Mouse (Mus musculus) testis, adult 2 months (tissue): Measurements from ENCODE around the gene Me1.

Experiments used
- CTCF ChIP-seq: fragments of 200-500 bp; IDR thresholded peaks from 2 replicates; pipeline ENCODE4 v1.5.1; 2012; ENCODE audit warnings: low read depth, mild to moderate bottlenecking, inconsistent platforms, low read length, moderate library complexity; ENCODE audit not compliant: control insufficient read depth, insufficient read depth, insufficient replicate concordance
- POLR2A ChIP-seq: fragments of 200-500 bp; IDR thresholded peaks from 2 replicates; pipeline ENCODE4 v1.6.1; 2012; ENCODE audit warnings: low read depth, mild to moderate bottlenecking, inconsistent platforms, low read length, moderate library complexity; ENCODE audit not compliant: control insufficient read depth

DNA sequence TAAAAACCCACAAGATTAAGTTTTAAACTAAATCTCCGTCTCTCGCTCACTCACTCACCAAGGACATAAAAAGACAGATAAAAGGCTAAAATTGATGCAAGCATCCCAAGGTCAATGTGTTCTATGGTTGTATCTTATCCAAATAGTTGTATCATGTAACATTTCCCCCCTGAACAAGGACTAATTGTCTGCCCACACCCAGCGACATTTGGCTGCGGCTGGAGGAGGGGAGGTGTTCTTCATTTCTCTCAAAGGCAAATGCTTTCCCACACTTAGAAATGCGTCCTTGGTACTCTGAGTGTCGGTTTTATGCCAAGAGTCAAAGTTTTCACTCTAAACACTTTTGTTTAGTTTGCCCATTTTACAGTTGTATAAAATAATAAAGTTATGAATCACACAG, 13.2 kb upstream of the Me1 start:
- TF ChIP-seq POLR2A, result no peak
- no peak for TF ChIP-seq CTCF
